8 mouse cellular contexts compared by ENCODE assay signal in genomic region chr7:100495581-100496251, GRCm38 (mm10). TPM values are rescaled to one million over a fixed set of nuclear protein-coding genes. Genes with fewer than 3 reads are reported as not detected.
DNase-seq lines count a peak whose midpoint lies in the region; ATAC-seq lines count a peak whose summit lies in the region.

No protein-coding gene starts in this region.

- peak overlapping the region; percentile 79 for H3K27ac ChIP-seq in heart, embryonic 12.5 days (ENCODE audit: poor library complexity, severe bottlenecking)
- H3K27ac ChIP-seq in kidney, embryonic 15.5 days, result peak overlapping the region; percentile 88
- H3K27ac ChIP-seq in limb, embryonic 15.5 days, result peak overlapping the region; percentile 61
- peak overlapping the region; percentile 82 for H3K27ac ChIP-seq in midbrain, embryonic 15.5 days

- no peaks in the 10 kb centered on the region for H3K9me3 ChIP-seq in heart, embryonic 12.5 days (replicated peaks)
- no peaks in the 10 kb centered on the region for H3K9me3 ChIP-seq in kidney, embryonic 15.5 days (replicated peaks)
- no peaks in the 10 kb centered on the region for H3K9me3 ChIP-seq in limb, embryonic 15.5 days
- H3K9me3 ChIP-seq in midbrain, embryonic 15.5 days, result no peaks in the 10 kb centered on the region

- 18% methylated on average over 11 of the region's 11 CpGs for WGBS in heart, embryonic 12.5 days
- WGBS in kidney, embryonic 15.5 days, result 24% methylated on average over 11 of the region's 11 CpGs
- 28% methylated on average over 11 of the region's 11 CpGs for WGBS in limb, embryonic 15.5 days
- 23% methylated on average over 11 of the region's 11 CpGs for WGBS in midbrain, embryonic 15.5 days

- H3K4me1 ChIP-seq in heart, embryonic 12.5 days (replicated peaks), result peaks cover 53% of the 10 kb centered on the region
- peaks cover 51% of the 10 kb centered on the region for H3K4me1 ChIP-seq in kidney, embryonic 15.5 days
- H3K4me1 ChIP-seq in limb, embryonic 15.5 days, result peaks cover 45% of the 10 kb centered on the region
- peaks cover 37% of the 10 kb centered on the region for H3K4me1 ChIP-seq in midbrain, embryonic 15.5 days

- peak; percentile 60 for DNase-seq in gastrocnemius, postnatal 14 days
- no peak for DNase-seq in gastrocnemius, postnatal 4 days (ENCODE audit: low spot score in 2 of 2)
- peak; percentile 59 for DNase-seq in embryo, embryonic 9.5 days (ENCODE audit: extremely low spot score)
- peak; percentile 78 to 86 for DNase-seq in spleen, postnatal 4 days (ENCODE audit: low spot score in 2 of 2)

- peak overlapping the region; percentile 42 for H3K9ac ChIP-seq in heart, embryonic 12.5 days
- H3K9ac ChIP-seq in kidney, embryonic 15.5 days, result peak overlapping the region; percentile 16; the same call in 1 of the 2 replicates
- H3K9ac ChIP-seq in limb, embryonic 15.5 days, result no peak overlapping the region
- H3K9ac ChIP-seq in midbrain, embryonic 15.5 days, result no peak overlapping the region

- peak overlapping the region; percentile 56 for H3K4me3 ChIP-seq in heart, embryonic 12.5 days
- H3K4me3 ChIP-seq in kidney, embryonic 15.5 days (replicated peaks), result peak overlapping the region; percentile 58
- peak overlapping the region; percentile 49 for H3K4me3 ChIP-seq in limb, embryonic 15.5 days
- no peak overlapping the region for H3K4me3 ChIP-seq in midbrain, embryonic 15.5 days

- H3K27me3 ChIP-seq in heart, embryonic 12.5 days (replicated peaks), result no peaks in the 10 kb centered on the region
- no peaks in the 10 kb centered on the region for H3K27me3 ChIP-seq in kidney, embryonic 15.5 days
- no peaks in the 10 kb centered on the region for H3K27me3 ChIP-seq in limb, embryonic 15.5 days
- H3K27me3 ChIP-seq in midbrain, embryonic 15.5 days (replicated peaks), result no peaks in the 10 kb centered on the region

- peaks cover 43% of the 10 kb centered on the region for H3K36me3 ChIP-seq in heart, embryonic 12.5 days
- H3K36me3 ChIP-seq in kidney, embryonic 15.5 days, result peaks cover 42% of the 10 kb centered on the region
- peaks cover 24% of the 10 kb centered on the region for H3K36me3 ChIP-seq in limb, embryonic 15.5 days
- H3K36me3 ChIP-seq in midbrain, embryonic 15.5 days (replicated peaks), result no peaks in the 10 kb centered on the region

- ATAC-seq in heart, embryonic 12.5 days (ENCODE audit: insufficient number of reproducible peaks, low FRiP score), result peak; percentile 65
- peak; percentile 58 for ATAC-seq in kidney, embryonic 15.5 days (replicated peaks; ENCODE audit: low FRiP score)
- ATAC-seq in limb, embryonic 15.5 days (ENCODE audit: insufficient number of reproducible peaks, low FRiP score, low TSS enrichment, low read depth), result no peak
- peak; percentile 82 for ATAC-seq in midbrain, embryonic 15.5 days (replicated peaks)

- intact Hi-C loops in gastrocnemius, postnatal 14 days (cut with DNase I; ENCODE audit: low total_unique reads), result no loop called here

- H3K4me2 ChIP-seq in heart, embryonic 12.5 days, result peak overlapping the region; percentile 92
- H3K4me2 ChIP-seq in kidney, embryonic 15.5 days, result peak overlapping the region; percentile 97
- H3K4me2 ChIP-seq in limb, embryonic 15.5 days, result peak overlapping the region; percentile 86
- H3K4me2 ChIP-seq in midbrain, embryonic 15.5 days, result peak overlapping the region; percentile 24

RNA-seq across cellular contexts. Expression of gene Ucp2, which starts 2.6 kb away (rescaled TPM):
- total RNA-seq in gastrocnemius, postnatal 14 days (2021), result 100 to 1,000 TPM; 121 to 126 TPM
- 100 to 1,000 TPM; 191 to 225 TPM for total RNA-seq in gastrocnemius, postnatal 4 days (2021)
- polyA plus RNA-seq in heart, embryonic 12.5 days (2016; fragmentation: Nextera tagmentation; extraction: Ambion mirVana), result 240 and 245 TPM in 2 replicates
- polyA plus RNA-seq in kidney, embryonic 15.5 days (2015; fragmentation: Nextera tagmentation; extraction: Ambion mirVana), result 191 and 221 TPM in 2 replicates
- 141 and 187 TPM in 2 replicates for polyA plus RNA-seq in limb, embryonic 15.5 days (2015; fragmentation: Nextera tagmentation; extraction: Ambion mirVana)
- 57.2 and 61.6 TPM in 2 replicates for polyA plus RNA-seq in midbrain, embryonic 15.5 days (2015; fragmentation: Nextera tagmentation; extraction: Ambion mirVana)

RNA-seq across cellular contexts. Expression of gene Dnajb13, which starts 19.0 kb away (rescaled TPM):
- not detected for total RNA-seq in gastrocnemius, postnatal 14 days (2021)
- total RNA-seq in gastrocnemius, postnatal 4 days (2021), result under 1 TPM; 0.18 to 0.20 TPM
- polyA plus RNA-seq in heart, embryonic 12.5 days (2016; fragmentation: Nextera tagmentation; extraction: Ambion mirVana), result 0.10 and 0.28 TPM in 2 replicates
- polyA plus RNA-seq in kidney, embryonic 15.5 days (2015; fragmentation: Nextera tagmentation; extraction: Ambion mirVana), result 0.40 and 0.42 TPM in 2 replicates
- polyA plus RNA-seq in limb, embryonic 15.5 days (2015; fragmentation: Nextera tagmentation; extraction: Ambion mirVana), result 0.27 and 0.38 TPM in 2 replicates
- polyA plus RNA-seq in midbrain, embryonic 15.5 days (2015; fragmentation: Nextera tagmentation; extraction: Ambion mirVana), result 3.7 and 4.9 TPM in 2 replicates

RNA-seq across cellular contexts. Expression of gene Ucp3, which starts 22.9 kb away (rescaled TPM):
- total RNA-seq in gastrocnemius, postnatal 14 days (2021), result 100 to 1,000 TPM in 1 of 2 experiments, 10 to 100 TPM in 1; 58.1 to 197 TPM
- total RNA-seq in gastrocnemius, postnatal 4 days (2021), result 10 to 100 TPM; 46.7 to 47.5 TPM
- polyA plus RNA-seq in heart, embryonic 12.5 days (2016; fragmentation: Nextera tagmentation; extraction: Ambion mirVana), result 0.10 and 0.20 TPM in 2 replicates
- 0.12 and 0.17 TPM in 2 replicates for polyA plus RNA-seq in kidney, embryonic 15.5 days (2015; fragmentation: Nextera tagmentation; extraction: Ambion mirVana)
- 0.28 and 0.79 TPM in 2 replicates for polyA plus RNA-seq in limb, embryonic 15.5 days (2015; fragmentation: Nextera tagmentation; extraction: Ambion mirVana)
- polyA plus RNA-seq in midbrain, embryonic 15.5 days (2015; fragmentation: Nextera tagmentation; extraction: Ambion mirVana), result not detected in 2 replicates

RNA-seq across cellular contexts. Expression of gene Coa4, which starts 41.2 kb away (rescaled TPM):
- total RNA-seq in gastrocnemius, postnatal 14 days (2021), result 10 to 100 TPM in 1 of 2 experiments, 1 to 10 TPM in 1; 9.7 to 10.9 TPM
- 10 to 100 TPM; 10.7 to 13.1 TPM for total RNA-seq in gastrocnemius, postnatal 4 days (2021)
- 18.9 and 19.2 TPM in 2 replicates for polyA plus RNA-seq in heart, embryonic 12.5 days (2016; fragmentation: Nextera tagmentation; extraction: Ambion mirVana)
- polyA plus RNA-seq in kidney, embryonic 15.5 days (2015; fragmentation: Nextera tagmentation; extraction: Ambion mirVana), result 23.3 and 24.9 TPM in 2 replicates
- 20.9 and 24.6 TPM in 2 replicates for polyA plus RNA-seq in limb, embryonic 15.5 days (2015; fragmentation: Nextera tagmentation; extraction: Ambion mirVana)
- polyA plus RNA-seq in midbrain, embryonic 15.5 days (2015; fragmentation: Nextera tagmentation; extraction: Ambion mirVana), result 15.5 and 17.7 TPM in 2 replicates

Comparison
In these comparisons a context has a peak if more than half of its experiments do, and no peak if none do; other contexts are left out.
1. DNase-seq: peak in gastrocnemius, postnatal 14 days (single experiment), embryo, embryonic 9.5 days (single experiment) and spleen, postnatal 4 days (2 of 2); none in gastrocnemius, postnatal 4 days (0 of 2).
2. H3K4me2 ChIP-seq: peak in every context shown above with its lines; median percentile 97 in kidney, embryonic 15.5 days; 92 in heart, embryonic 12.5 days; 86 in limb, embryonic 15.5 days; 24 in midbrain, embryonic 15.5 days.
3. H3K9ac ChIP-seq: peak in heart, embryonic 12.5 days (single experiment) and kidney, embryonic 15.5 days (single experiment); none in limb, embryonic 15.5 days (single experiment) and midbrain, embryonic 15.5 days (single experiment).
4. Peak in every context shown above with its lines, with median percentiles within 50 percentile points of each other: H3K27ac ChIP-seq.